Mouse (Mus musculus): ENCODE results near the gene Gm30302. TPM values are rescaled to one million over a fixed set of nuclear protein-coding genes. Genes with fewer than 3 reads are reported as not detected.

The Gm30302 gene
- polyA plus RNA-seq, 2 experiments: not detected

DNA sequence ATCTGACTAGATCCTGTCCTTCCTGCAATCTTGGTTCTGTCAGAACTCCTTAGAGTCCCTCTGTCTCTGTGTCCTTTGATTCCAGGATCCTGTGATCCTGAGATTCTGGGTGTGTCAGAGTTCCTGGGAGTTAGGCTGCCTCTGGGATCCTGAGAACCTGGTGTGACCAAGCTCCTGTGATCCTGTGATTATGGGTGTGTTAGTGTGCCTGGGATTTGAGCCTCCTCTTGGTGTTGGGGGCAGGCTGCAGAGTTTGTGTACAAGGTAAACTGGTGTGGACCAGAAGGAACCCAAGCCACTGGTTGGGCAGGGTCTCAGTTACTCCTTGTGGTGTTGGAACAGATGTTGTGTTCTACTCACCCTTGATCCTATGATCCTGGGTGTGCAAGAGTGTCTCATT is 42.4 kb upstream of the Gm30302 start:
- Histone ChIP-seq H3K9me3 (ENCODE audit: control insufficient read depth, low read length) (no peaks in the 10 kb centered on the region), H3K27me3 (ENCODE audit: control insufficient read depth, insufficient read depth, low read length) (no peaks in the 10 kb centered on the region), H3K4me1 (replicated peaks; ENCODE audit: control insufficient read depth in 2 of 2, insufficient read depth in 2 of 2, low read length in 1 of 2) (no peaks in the 10 kb centered on the region), H3K27ac (no peak overlapping the region), H3K9ac (replicated peaks) (no peak overlapping the region), H3K4me2 (ENCODE audit: low read depth) (no peak overlapping the region), H3K4me3 (ENCODE audit: insufficient read depth in 1 of 2, low read depth in 2 of 2, low read length in 2 of 2) (no peak overlapping the region), H3K36me3 (replicated peaks; ENCODE audit: control insufficient read depth, insufficient read depth, low read depth) (no peaks in the 10 kb centered on the region)
- DNase-seq (ENCODE audit: low read depth in 3 of 3, low spot score in 3 of 3): no peak
- TF ChIP-seq CTCF (IDR thresholded peaks at IDR 0.05; ENCODE audit: low read depth): no peak
- no peak for TF ChIP-seq EP300 (IDR thresholded peaks at IDR 0.05; ENCODE audit: low read depth)
- no peak for ATAC-seq (ENCODE audit: insufficient read depth)

DNA sequence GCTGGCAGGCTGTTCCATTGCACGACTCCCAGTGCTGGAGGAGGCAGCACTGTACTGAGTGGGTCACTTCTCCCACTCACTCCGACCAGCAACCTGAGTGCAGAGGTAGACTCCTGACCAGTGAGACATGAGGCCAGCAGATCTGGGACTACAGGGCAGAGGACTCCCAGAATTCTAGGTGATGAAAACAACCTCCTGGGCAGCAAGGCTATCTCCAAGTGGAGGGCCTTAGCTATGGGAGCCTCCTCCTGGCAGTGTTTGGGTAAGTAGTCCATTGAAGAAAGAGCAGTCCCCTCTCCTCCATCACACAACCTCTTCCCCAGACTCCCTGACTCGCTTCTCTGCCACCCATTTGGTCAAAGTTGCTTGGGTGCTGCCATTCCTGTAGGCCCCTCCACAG is 31.6 kb upstream of the Gm30302 start:
- H3K9me3 ChIP-seq (ENCODE audit: control insufficient read depth, low read length): no peaks in the 10 kb centered on the region
- no peak for TF ChIP-seq CTCF (IDR thresholded peaks at IDR 0.05; ENCODE audit: low read depth)
- no peak for TF ChIP-seq EP300 (IDR thresholded peaks at IDR 0.05; ENCODE audit: low read depth)
- H3K27me3 ChIP-seq (ENCODE audit: control insufficient read depth, insufficient read depth, low read length): no peaks in the 10 kb centered on the region
- WGBS (ENCODE audit: insufficient replicate concordance): 52% methylated on average over 3 of the region's 3 CpGs
- ATAC-seq (ENCODE audit: insufficient read depth) (no peak), DNase-seq (ENCODE audit: low read depth in 3 of 3, low spot score in 3 of 3) (no peak)
- H3K4me2 ChIP-seq (ENCODE audit: low read depth): no peak overlapping the region
- H3K9ac ChIP-seq (replicated peaks): no peak overlapping the region
- H3K4me3 ChIP-seq (ENCODE audit: insufficient read depth in 1 of 2, low read depth in 2 of 2, low read length in 2 of 2): no peak overlapping the region
- no peak overlapping the region for H3K27ac ChIP-seq
- no peaks in the 10 kb centered on the region for H3K4me1 ChIP-seq (replicated peaks; ENCODE audit: control insufficient read depth in 2 of 2, insufficient read depth in 2 of 2, low read length in 1 of 2)
- H3K36me3 ChIP-seq (replicated peaks; ENCODE audit: control insufficient read depth, insufficient read depth, low read depth): no peaks in the 10 kb centered on the region

DNA sequence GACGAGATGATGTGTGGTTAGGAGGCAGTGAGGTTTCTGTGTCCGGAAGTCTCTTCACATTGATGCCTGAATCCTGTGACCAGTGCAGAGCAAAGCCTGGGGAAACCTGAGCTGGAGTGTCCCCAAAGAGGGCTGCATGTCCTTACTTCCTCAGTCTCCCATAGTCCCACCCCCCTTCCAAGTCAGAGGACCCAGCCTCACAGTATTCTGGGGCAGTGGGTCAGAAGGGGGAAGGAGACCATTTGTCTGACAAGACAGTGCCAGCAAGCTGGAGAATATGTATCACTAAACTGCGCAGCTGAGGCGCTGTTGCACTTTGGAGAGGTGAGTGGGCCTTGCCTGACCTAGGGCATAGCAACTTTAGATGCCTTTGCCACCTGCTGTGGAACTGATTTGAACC is 26.5 kb upstream of the Gm30302 start:
- no peaks in the 10 kb centered on the region for H3K27me3 ChIP-seq (ENCODE audit: control insufficient read depth, insufficient read depth, low read length)
- ATAC-seq (ENCODE audit: insufficient read depth) (no peak), DNase-seq (ENCODE audit: low read depth in 3 of 3, low spot score in 3 of 3) (no peak)
- no peak overlapping the region for H3K27ac ChIP-seq
- 51% methylated on average over 4 of the region's 4 CpGs for WGBS (ENCODE audit: insufficient replicate concordance)
- no peak overlapping the region for H3K4me3 ChIP-seq (ENCODE audit: insufficient read depth in 1 of 2, low read depth in 2 of 2, low read length in 2 of 2)
- no peaks in the 10 kb centered on the region for H3K36me3 ChIP-seq (replicated peaks; ENCODE audit: control insufficient read depth, insufficient read depth, low read depth)
- H3K4me2 ChIP-seq (ENCODE audit: low read depth): no peak overlapping the region
- no peaks in the 10 kb centered on the region for H3K4me1 ChIP-seq (replicated peaks; ENCODE audit: control insufficient read depth in 2 of 2, insufficient read depth in 2 of 2, low read length in 1 of 2)
- no peaks in the 10 kb centered on the region for H3K9me3 ChIP-seq (ENCODE audit: control insufficient read depth, low read length)
- TF ChIP-seq EP300 (IDR thresholded peaks at IDR 0.05; ENCODE audit: low read depth) (no peak), CTCF (IDR thresholded peaks at IDR 0.05; ENCODE audit: low read depth) (no peak)
- H3K9ac ChIP-seq (replicated peaks): no peak overlapping the region

DNA sequence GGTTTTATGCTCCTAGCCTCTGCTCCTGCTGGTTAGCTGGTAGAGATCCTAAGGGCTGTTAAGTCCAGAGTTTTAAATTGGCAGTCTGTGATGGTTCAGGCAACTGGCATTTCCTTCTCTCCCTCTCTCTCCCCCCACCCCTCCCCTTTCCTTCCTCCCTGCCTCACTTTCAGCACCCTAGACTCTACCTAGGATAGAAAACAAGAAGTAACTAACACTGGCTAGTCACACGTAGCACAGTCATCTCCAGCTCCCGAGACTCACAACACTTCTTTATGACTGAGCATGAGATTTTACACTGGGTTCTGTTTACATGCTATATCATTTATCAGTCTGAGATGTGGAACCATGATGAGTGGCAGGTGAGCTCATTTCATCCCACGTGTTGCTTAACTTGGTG is 16.2 kb upstream of the Gm30302 start:
- H3K27ac ChIP-seq: no peak overlapping the region
- DNase-seq (ENCODE audit: low read depth in 3 of 3, low spot score in 3 of 3) (no peak), ATAC-seq (ENCODE audit: insufficient read depth) (no peak)
- no peak overlapping the region for H3K4me3 ChIP-seq (ENCODE audit: insufficient read depth in 1 of 2, low read depth in 2 of 2, low read length in 2 of 2)
- no peaks in the 10 kb centered on the region for H3K27me3 ChIP-seq (ENCODE audit: control insufficient read depth, insufficient read depth, low read length)
- no peaks in the 10 kb centered on the region for H3K4me1 ChIP-seq (replicated peaks; ENCODE audit: control insufficient read depth in 2 of 2, insufficient read depth in 2 of 2, low read length in 1 of 2)
- H3K9me3 ChIP-seq (ENCODE audit: control insufficient read depth, low read length): no peaks in the 10 kb centered on the region
- TF ChIP-seq CTCF (IDR thresholded peaks at IDR 0.05; ENCODE audit: low read depth) (no peak), EP300 (IDR thresholded peaks at IDR 0.05; ENCODE audit: low read depth) (no peak)
- 40% methylated on average over 3 of the region's 3 CpGs for WGBS (ENCODE audit: insufficient replicate concordance)
- no peak overlapping the region for H3K9ac ChIP-seq (replicated peaks)
- no peak overlapping the region for H3K4me2 ChIP-seq (ENCODE audit: low read depth)
- H3K36me3 ChIP-seq (replicated peaks; ENCODE audit: control insufficient read depth, insufficient read depth, low read depth): no peaks in the 10 kb centered on the region

DNA sequence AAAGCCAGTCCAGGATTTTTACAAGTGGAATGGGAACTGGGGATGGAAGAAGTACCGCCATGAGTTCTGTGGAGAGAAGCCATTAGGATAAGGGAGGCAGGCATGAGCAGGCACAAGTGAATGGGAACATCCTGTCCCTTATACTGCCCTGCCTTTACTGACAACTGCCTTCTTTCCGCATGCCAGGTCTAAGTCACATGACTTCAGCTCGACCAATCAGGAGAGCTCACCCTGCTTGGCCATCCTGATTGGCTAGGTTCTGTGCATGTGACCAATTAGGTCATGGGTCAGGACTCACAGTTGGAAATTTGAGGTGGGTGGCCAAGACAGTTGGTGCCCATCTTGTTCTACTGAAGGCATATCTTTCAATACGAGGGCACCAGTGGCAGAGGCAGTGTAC is 15.6 kb upstream of the Gm30302 start:
- 61% methylated on average over 4 of the region's 4 CpGs for WGBS (ENCODE audit: insufficient replicate concordance)
- ATAC-seq (ENCODE audit: insufficient read depth) (no peak), DNase-seq (ENCODE audit: low read depth in 3 of 3, low spot score in 3 of 3) (no peak)
- H3K9me3 ChIP-seq (ENCODE audit: control insufficient read depth, low read length): no peaks in the 10 kb centered on the region
- no peaks in the 10 kb centered on the region for H3K4me1 ChIP-seq (replicated peaks; ENCODE audit: control insufficient read depth in 2 of 2, insufficient read depth in 2 of 2, low read length in 1 of 2)
- H3K27ac ChIP-seq: no peak overlapping the region
- no peak overlapping the region for H3K9ac ChIP-seq (replicated peaks)
- no peak overlapping the region for H3K4me2 ChIP-seq (ENCODE audit: low read depth)
- TF ChIP-seq CTCF (IDR thresholded peaks at IDR 0.05; ENCODE audit: low read depth): no peak
- no peak for TF ChIP-seq EP300 (IDR thresholded peaks at IDR 0.05; ENCODE audit: low read depth)
- no peaks in the 10 kb centered on the region for H3K36me3 ChIP-seq (replicated peaks; ENCODE audit: control insufficient read depth, insufficient read depth, low read depth)
- no peak overlapping the region for H3K4me3 ChIP-seq (ENCODE audit: insufficient read depth in 1 of 2, low read depth in 2 of 2, low read length in 2 of 2)
- H3K27me3 ChIP-seq (ENCODE audit: control insufficient read depth, insufficient read depth, low read length): no peaks in the 10 kb centered on the region

DNA sequence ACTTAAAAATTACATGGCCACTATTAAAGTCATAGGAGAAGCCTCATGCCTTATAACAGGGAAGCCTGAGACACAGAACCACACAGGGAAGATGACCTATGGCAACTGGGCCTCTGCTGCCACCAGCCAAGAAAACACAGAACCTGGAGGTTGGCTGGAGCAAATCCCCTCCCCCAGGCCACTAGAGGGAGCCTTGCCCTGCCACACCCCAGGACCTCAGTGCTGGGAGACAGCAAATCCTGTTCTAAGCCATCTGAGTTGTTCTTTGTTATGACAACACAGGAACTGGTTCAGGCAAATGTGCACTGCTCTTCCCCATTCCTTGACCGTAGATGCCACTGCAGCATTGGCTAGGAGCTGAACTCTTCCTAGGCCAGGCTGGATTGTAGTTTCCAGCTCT is 8.3 kb upstream of the Gm30302 start:
- Histone ChIP-seq H3K9ac (replicated peaks) (no peak overlapping the region), H3K4me2 (ENCODE audit: low read depth) (no peak overlapping the region), H3K36me3 (replicated peaks; ENCODE audit: control insufficient read depth, insufficient read depth, low read depth) (no peaks in the 10 kb centered on the region), H3K27me3 (ENCODE audit: control insufficient read depth, insufficient read depth, low read length) (no peaks in the 10 kb centered on the region), H3K9me3 (ENCODE audit: control insufficient read depth, low read length) (no peaks in the 10 kb centered on the region), H3K4me1 (replicated peaks; ENCODE audit: control insufficient read depth in 2 of 2, insufficient read depth in 2 of 2, low read length in 1 of 2) (no peaks in the 10 kb centered on the region), H3K4me3 (ENCODE audit: insufficient read depth in 1 of 2, low read depth in 2 of 2, low read length in 2 of 2) (no peak overlapping the region), H3K27ac (no peak overlapping the region)
- TF ChIP-seq EP300 (IDR thresholded peaks at IDR 0.05; ENCODE audit: low read depth) (no peak), CTCF (IDR thresholded peaks at IDR 0.05; ENCODE audit: low read depth) (peak; percentile 59)
- no peak for ATAC-seq (ENCODE audit: insufficient read depth)
- WGBS (ENCODE audit: insufficient replicate concordance): 54% methylated on average over 1 of the region's 1 CpGs
- DNase-seq (ENCODE audit: low read depth in 3 of 3, low spot score in 3 of 3): no peak
